Mouse (Mus musculus) MEL (cell line): ENCODE measurements at regions not wholly inside any gene's neighbourhood (a gene's known extent, or its start where the extent isn't known, plus 50 kb on each side); places are given as distances from the start of the nearest gene placed in this dataset.

Source experiments
- POLR2A ChIP-seq, 2 experiments: IDR thresholded peaks; 2 replicates each; pipeline ENCODE4 v1.6.1; 2011 to 2012; ENCODE audit warnings: low read length in 2 of 2, mild to moderate bottlenecking in 2 of 2, control low read depth in 1 of 2, improper control_type of control experiment in 1 of 2, low read depth in 1 of 2, moderate library complexity in 1 of 2; ENCODE audit not compliant: control insufficient read depth in 1 of 2, insufficient read depth in 1 of 2, poor library complexity in 1 of 2
- SIN3A ChIP-seq: IDR thresholded peaks from 2 replicates; pipeline ENCODE4 v1.6.1; 2012; ENCODE audit warnings: low read length, improper control_type of control experiment, inconsistent platforms

DNA sequence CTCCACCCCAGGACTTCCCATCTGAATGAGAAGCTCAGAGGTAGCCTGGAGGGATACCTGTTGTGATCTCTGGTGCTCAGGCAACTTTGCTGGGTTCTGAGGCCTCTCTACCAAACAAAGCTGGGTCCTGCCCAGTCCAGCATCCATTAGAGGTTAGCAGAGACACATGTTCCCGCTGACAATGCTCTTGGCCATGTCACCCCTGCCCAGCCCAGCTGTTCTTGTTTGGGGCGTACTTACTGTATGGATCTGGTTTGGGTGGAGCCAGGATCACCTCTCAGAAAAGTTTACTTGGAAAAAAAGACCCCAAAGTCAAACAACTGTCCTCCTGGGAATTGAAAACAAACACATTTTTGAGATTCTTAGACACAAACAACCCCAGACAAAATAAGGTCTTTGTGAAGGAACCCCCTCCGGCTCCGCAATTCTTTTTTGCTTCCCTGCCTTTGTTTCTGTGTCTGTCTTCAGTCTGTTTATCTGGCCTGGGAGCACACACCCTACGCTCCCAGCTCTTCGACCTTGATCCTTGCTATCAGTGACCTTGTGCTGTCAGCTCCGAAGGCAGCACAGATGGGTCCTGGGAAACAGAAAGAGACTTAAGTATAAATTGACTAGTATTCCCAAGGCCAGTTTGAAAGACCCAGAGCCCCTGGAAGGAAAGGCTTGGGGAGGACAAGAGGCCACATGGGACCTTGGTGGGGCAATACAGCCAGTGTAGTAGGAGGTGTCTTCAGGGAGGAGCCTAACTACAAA, 68.1 kb upstream of the Serp2 start:
- TF ChIP-seq POLR2A (IDR thresholded peaks at IDR 0.05; ENCODE audit: control insufficient read depth in 1 of 2, insufficient read depth in 1 of 2, low read depth in 1 of 2, low read length in 2 of 2, poor library complexity in 1 of 2) (no peak), SIN3A (no peak)
